Mouse (Mus musculus): ENCODE data around the gene Tmtc2.

DNA sequence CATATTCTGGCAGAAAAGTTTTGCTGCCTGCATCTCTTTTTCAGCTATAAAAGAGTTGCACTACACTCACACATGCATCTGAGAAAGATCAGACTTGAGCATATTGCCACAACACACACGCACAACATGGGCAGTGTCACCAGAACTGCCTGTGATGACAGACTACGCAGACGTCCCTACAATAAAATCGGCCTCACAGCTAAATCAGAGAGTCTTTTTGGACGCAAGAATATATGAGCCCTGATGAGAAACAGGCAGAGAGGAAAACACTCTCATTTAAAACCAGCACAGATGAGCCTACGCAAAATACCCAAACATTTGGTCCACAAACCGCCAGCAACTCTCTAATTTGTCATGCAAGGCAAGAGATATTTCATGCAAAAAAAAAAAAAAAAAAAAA is 146.6 kb downstream of the Tmtc2 start:
- TF ChIP-seq CTCF (IDR thresholded peaks at IDR 0.05; ENCODE audit: control insufficient read depth, insufficient read depth, insufficient replicate concordance, low read depth, low read length) (no peak), POLR2A (IDR thresholded peaks at IDR 0.05; ENCODE audit: control insufficient read depth, low read depth, low read length) (no peak)
